Mouse (Mus musculus): ENCODE measurements around the gene Lrwd1.

Gene Lrwd1

DNA sequence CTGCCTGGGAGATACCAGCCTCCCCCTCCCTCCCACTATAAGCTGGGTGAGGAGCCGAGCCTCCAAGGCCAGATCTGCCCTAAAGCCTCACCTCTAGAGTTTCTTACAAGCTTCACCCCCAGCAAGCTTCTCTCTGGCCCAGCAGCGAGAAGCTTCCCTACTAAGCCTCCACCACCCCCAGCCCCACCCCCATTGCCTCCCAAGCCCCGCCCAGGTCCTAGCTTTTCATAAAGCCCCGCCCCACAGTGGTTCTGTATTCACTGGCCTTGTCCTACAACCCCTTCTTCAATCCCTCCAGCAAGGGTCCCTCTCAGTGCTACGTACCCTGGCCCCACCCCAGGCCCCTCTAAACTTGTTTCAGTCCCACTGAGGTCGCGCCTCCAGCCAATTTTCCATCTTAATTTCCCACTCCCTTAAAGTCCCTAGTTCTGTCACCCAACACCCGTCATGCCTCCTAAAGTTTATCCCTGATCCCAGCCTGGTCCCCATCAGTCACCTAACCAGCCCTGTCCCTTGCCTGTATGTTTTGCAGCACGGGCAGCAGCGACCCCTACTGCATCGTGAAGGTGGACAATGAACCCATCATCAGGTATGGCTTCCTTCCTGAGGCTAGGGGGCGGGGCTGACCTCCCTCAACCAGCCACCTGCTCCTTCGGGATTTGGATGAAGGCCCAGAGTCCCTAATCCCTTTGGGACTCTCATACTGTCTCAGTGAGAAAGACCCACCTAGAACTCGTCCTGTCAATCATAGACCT is 46.9 kb downstream of the Lrwd1 start:
- DNase-seq: no peak

DNA sequence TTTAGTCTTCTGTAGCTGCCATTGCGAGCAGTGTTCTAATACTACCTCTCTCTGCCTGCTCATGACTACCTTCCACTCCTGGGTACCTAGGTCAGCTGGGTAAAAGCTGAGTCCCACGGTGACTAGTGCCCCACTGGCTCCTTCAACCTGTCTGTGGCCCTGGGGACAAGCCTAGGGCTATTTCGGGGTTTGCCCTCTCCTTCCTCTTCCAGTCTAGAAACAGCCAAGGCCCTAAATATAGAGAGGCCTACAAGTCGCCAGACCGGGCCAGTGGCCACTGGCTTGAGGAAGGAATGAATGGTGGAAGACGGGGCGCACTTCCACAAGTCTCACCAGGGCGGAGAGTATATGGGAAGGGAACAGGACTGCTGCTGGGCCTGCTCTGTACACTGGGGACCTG is 49.6 kb downstream of the Lrwd1 start:
- DNase-seq: peak; percentile 47

DNA sequence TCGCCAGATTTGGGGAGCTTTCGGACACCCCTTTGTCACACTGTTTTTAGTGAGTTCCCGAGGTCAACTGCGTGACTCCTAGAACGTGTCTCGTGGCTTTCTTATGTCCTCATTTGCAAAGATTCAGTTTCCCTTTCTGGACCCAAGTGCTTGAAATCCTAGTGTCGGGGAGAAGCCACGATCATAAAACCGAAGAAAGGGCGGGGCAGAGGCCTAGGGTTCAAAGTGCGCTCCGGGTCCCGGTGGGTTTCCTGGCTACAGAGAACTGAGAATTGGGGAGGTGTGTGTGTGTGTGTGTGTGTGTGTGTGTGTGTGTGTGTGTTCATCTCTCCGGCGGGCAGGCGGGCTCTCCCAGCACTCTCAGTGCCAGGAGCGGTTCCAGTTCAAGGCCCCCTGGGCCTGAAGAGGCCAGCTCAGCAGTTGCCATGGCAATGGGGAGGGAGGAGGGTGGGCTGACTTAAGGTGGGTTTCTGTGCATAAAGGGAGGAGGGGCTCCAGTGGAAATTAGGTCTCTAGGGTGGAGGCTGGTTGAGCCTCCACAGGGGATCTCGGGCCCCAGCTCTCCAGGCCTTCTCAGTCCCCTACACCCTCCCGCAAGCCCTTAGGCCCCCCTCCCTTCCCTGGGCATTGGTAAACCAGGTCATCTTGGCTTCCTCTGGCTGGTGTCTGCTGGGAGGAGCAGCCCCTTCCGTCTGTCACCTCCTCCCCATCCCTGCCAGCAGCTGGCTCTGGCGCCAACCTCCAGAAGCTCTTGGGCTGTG is 50.8 kb downstream of the Lrwd1 start:
- peak; percentile 35 for DNase-seq

DNA sequence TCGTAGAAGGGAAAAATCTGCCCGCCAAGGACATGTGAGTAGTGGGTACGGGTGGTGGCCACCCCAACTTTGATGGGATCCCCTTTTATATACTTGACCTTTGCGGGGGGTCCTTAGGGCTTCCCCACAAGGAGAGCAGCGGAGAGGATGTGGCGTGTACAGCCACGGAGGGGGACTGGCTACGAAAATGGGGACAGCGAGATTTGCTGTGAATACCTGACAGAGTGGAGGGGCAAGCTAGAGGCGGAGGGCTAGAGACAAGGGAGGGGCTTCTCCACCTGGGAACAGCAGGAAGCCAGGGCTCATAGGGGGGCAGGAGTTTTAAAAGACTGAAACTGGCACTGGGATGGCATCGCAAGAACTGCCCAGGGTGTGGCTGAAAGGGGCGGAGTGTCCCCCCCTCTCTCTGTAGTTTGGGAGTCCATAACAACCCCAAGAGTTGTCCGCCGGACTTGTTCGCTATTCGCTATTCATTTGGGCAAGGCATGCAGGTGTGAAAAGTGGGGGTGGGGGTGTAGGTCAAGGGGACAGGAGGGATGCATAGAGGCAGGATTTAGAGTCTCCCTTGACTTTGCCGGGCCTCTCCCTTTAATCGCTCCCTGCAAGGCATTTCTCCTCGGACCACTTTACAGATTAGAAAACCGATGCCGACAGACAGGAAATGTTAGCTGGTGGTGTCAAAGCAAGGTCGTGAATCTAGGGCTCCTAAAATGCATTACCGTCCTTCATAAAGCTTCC is 51.6 kb downstream of the Lrwd1 start:
- peak; percentile 17 for DNase-seq

DNA sequence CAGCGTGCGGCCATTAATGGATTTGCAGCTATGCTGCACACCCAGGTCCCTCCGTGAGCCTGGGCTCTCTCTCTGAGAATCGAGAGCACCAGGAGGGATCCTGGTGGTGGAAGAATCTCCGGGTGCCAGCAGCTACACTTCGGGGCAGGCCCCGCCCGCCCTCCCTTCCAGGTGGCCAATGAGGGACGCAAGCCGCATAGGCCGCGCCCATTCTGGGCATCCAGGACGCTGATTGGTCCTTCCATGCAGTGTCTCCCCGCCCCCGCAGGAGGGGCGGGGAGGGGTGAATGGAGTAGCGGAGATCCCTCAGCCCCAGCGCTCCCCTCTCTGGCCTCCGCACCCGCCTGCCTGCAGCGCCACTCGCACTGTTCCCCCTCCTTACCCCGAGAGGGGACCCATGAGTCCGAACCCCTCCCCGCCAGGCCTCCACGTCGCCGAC is 52.2 kb downstream of the Lrwd1 start, which contains the start of gene Rasa4:
Gene Rasa4, plus strand, starts transcription at position 248 of the 439 bp plus-strand sequence.
- peak; percentile 96 for DNase-seq

DNA sequence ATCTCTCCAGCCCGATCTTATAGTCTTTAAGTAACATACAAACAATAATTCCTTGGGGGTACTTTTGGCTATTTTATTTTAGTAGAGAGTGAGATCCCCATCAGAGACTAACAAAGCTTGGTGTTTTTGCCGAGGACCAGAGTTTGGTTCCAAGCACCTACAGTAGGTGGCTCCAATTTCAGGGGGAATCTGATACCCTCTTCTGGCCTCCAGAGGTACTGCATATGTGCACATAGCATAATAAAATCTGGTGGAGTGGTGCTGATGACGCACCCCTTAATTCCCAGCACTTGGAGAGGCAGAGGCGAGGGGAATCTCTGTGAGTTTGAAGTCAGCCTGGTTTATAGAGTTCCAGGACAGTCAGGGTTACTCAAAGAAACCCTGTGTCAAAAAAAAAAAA is 53.5 kb downstream of the Lrwd1 start:
- DNase-seq: no peak

DNA sequence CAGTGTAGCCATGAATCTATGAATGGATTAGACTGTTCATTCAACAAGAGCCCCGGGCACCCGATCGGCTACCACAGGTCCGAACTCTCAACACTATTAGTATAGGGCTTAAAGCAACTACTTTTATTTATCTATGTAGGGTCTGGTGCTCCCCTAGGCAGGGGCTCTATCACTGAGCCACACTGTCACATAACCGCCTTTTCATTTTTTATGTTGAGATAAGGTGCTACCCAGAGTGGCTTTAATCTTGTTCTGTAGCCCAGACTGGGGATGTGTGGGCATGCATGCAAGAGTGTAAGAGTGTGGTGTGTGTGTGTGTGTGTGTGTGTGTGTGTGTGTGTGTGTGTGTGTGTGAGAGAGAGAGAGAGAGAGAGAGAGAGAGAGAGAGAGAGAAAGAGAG is 57.7 kb downstream of the Lrwd1 start:
- no peak for DNase-seq

DNA sequence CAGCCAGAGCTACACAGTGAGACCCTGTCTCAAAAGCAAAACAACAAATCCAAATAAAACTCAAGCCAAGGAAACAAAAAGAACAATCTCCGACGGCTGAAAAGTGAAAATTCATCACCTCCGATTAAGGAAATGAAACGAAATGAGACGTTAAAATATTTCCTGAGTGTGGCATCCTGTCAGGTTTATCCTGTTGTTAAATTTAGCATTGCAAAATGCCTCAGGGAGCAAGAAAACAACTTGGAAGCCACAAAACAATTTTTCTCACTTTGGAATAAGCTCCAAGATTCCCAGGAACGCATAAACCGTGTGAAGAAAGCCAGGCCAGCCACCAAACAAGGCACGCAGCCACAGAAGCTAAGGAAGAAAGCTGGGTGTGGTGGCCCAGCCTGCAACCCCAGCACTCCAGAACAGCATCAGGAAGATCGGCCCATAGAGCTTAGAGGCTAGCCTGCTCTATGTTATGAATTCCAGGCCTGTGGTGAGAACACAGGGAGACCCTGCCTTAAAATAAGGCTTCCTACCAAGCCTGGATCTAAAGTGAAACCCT is 58.8 kb downstream of the Lrwd1 start:
- no peak for DNase-seq

DNA sequence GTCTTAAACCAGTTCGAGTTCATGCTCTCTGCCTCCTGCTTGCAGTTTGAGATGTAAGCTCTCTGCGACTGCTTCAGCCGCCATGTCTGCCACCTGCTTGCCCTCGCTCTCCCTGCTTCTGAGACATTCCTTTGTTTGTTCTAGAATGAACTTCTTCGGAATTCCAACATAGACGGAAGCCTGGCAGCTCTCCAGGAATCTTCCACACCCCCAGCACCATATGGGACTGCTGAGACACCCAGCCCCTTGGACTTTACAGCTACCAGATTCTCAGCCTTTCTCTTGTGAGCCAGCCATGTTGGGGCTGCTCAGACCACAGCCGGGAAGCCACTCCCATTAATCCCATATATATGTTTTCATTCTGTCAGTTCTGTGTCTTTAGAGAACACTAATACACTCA is 59.6 kb downstream of the Lrwd1 start:
- peak; percentile 21 for DNase-seq

DNA sequence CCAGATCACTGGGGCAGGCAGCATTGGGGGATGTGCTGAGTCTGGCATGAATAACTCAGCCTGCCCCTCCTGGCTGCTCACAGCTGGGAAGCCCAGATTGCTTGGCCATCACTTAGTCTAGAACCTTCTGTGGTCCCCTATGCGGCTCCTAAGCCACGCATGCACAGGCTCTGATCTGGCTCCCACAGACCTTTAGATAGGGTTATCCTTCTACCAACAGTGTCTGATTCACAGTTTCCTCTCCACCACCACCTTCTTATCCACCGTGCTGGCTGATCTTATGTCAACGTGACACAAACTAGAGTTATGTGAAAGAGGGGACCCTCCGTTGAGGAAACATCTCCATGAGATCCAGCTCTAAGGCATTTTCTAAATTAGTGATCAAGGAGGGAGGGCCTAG is 60.8 kb downstream of the Lrwd1 start:
- DNase-seq: no peak

DNA sequence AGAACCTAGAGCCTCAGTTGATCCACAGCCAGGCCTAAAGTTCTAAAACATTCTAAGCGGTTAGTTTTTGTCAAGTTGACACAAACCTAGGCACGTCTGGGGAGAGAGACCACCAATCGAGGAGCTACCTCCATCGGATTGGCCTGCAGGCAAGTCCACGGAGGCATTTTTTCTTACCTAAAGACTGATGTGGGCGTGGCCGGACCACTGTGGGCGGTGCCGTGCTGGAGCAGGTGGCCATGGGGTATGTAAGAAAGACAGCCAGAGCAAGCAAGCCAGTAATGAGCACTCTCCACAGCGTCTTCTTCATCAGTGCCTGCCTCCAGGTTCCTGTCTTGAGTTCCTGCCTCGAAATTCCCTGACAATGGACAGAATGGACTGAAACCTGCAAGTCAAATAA is 62.3 kb downstream of the Lrwd1 start:
- DNase-seq: no peak

DNA sequence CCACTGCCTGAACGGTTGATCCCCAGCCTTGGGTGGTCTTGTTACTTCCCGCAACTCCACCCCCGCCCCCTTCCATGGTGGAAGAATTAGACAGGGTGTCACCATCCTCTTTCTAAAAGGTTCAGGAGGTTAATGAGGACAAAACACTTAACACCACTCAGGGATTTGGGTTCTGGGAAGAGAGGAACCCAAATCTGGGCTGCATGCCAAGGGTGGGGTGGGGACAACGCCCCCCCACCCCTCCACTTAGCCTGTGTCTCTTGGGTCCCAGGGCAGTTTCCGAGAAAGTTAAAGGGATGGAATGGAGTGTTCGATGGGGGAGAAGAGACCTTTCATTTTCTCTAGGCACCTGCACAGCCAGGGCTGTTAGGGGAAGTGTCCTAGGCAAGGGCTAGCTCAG is 62.8 kb downstream of the Lrwd1 start:
- no peak for DNase-seq

All from layer of hippocampus, adult 9-11 months (tissue).